Mouse (Mus musculus) lung, postnatal 0 days (tissue): ENCODE data around the gene Lmx1a.

Experiments
- CTCF ChIP-seq: IDR thresholded peaks from 2 replicates; pipeline ENCODE4 v1.5.1; 2016; ENCODE audit warnings: antibody characterized with exemption, mild to moderate bottlenecking
- EP300 ChIP-seq: IDR thresholded peaks from 2 replicates; pipeline ENCODE4 v1.6.1; 2016; ENCODE audit warnings: antibody characterized with exemption, mild to moderate bottlenecking, control low read depth

DNA sequence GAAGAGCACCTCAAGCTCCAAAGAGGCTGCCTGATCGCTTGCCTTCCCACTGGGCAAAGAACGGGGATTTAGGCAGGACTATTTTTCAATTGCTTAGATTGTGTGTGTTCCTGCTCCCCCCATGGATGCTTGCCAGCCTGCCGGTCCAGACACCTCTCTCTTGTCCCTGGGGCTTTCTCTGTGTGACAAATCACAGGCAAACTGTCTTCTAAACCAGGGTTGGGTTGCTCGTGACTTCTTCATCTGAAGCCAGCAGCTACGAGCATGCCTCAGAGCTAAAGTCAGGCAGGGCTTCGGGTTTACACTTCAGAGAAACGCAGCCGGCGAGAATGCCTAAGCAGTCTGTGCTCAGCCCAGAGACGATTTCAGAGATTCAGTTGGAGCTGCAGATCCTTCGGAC lies 189.3 kb downstream of the Lmx1a start:
- TF ChIP-seq CTCF (no peak), EP300 (no peak)
